Comparison of ENCODE assay signal across 27 mouse cellular contexts in genomic region chr10:18213373-18213772, GRCm38 (mm10). TPM values are rescaled to one million over a fixed set of nuclear protein-coding genes. Genes with fewer than 3 reads are reported as not detected.
DNase-seq lines count a peak whose midpoint lies in the region; ATAC-seq and TF ChIP-seq lines count a peak whose summit lies in the region.
"Had no signal": no experiment of that assay in that cellular context is flagged by ENCODE, and none has a peak within 500 bp of the region (broad histone marks: within the 10 kb centered on the region; RNA-seq: fewer than 3 reads in every experiment).

No protein-coding gene starts in this region.

- TF ChIP-seq CTCF in intestine, postnatal 0 days (IDR thresholded peaks at IDR 0.05; ENCODE audit: low read depth) = no peak
- no peak for TF ChIP-seq CTCF in E14TG2a.4 (conservative IDR thresholded peaks at IDR 0.05; ENCODE audit: low read length)
- TF ChIP-seq CTCF in embryonic fibroblast, embryonic 13.5 days (IDR thresholded peaks at IDR 0.05; ENCODE audit: borderline replicate concordance, insufficient read depth, low read length) = no peak

- no peak for TF ChIP-seq POLR2A in embryonic fibroblast, embryonic 13.5 days (IDR thresholded peaks at IDR 0.05; ENCODE audit: low read depth, low read length)

- H3K27me3 ChIP-seq in intestine, embryonic 14.5 days (replicated peaks; ENCODE audit: control insufficient read depth, insufficient read depth, low read length) = no peaks in the 10 kb centered on the region
- H3K27me3 ChIP-seq in intestine, postnatal 0 days (replicated peaks; ENCODE audit: control insufficient read depth, insufficient read depth, low read length) = no peaks in the 10 kb centered on the region
- H3K27me3 ChIP-seq in E14TG2a.4 (ENCODE audit: insufficient read depth, low read length) = no peaks in the 10 kb centered on the region
- H3K27me3 ChIP-seq: embryonic facial prominence, embryonic 12.5 days; heart, embryonic 15.5 days; hindbrain, embryonic 13.5 days had no signal

- no peak overlapping the region for H3K4me2 ChIP-seq in intestine, embryonic 14.5 days (ENCODE audit: low read length)
- H3K4me2 ChIP-seq in intestine, postnatal 0 days (replicated peaks; ENCODE audit: low read depth) = no peak overlapping the region
- H3K4me2 ChIP-seq: embryonic facial prominence, embryonic 12.5 days; heart, embryonic 11.5 days; heart, embryonic 15.5 days; hindbrain, embryonic 13.5 days had no signal

- no peak for ATAC-seq in intestine, embryonic 14.5 days (replicated peaks; ENCODE audit: low FRiP score, low TSS enrichment, low read depth)
- ATAC-seq in intestine, postnatal 0 days = no peak
- ATAC-seq: forebrain, embryonic 14.5 days; hindbrain, postnatal 0 days; intestine, embryonic 16.5 days had no signal

- no peaks in the 10 kb centered on the region for H3K36me3 ChIP-seq in intestine, embryonic 14.5 days (ENCODE audit: control insufficient read depth, insufficient read depth, low read length)
- H3K36me3 ChIP-seq in intestine, postnatal 0 days (ENCODE audit: control insufficient read depth, insufficient read depth) = peaks cover 6% of the 10 kb centered on the region; the same call in 1 of the 2 replicates
- H3K36me3 ChIP-seq in E14TG2a.4 (ENCODE audit: insufficient read depth, low read length) (peaks cover 7% of the 10 kb centered on the region; the same call in 1 of the 2 replicates), ES-E14 (ENCODE audit: control insufficient read depth, insufficient read depth, low read length, poor library complexity, severe bottlenecking) (no peaks in the 10 kb centered on the region)
- H3K36me3 ChIP-seq: embryonic facial prominence, embryonic 12.5 days; forebrain, embryonic 10.5 days; heart, embryonic 15.5 days had no signal

- peaks cover 4% of the 10 kb centered on the region; the same call in 1 of the 2 replicates for H3K4me1 ChIP-seq in intestine, embryonic 14.5 days (replicated peaks; ENCODE audit: control insufficient read depth, insufficient read depth, low read length)
- no peaks in the 10 kb centered on the region; the same call in 1 of the 2 replicates for H3K4me1 ChIP-seq in intestine, postnatal 0 days (replicated peaks; ENCODE audit: control insufficient read depth, insufficient read depth, low read length)
- H3K4me1 ChIP-seq in E14TG2a.4 (replicated peaks; ENCODE audit: low read depth, low read length) (peaks cover 21% of the 10 kb centered on the region), ES-E14 (ENCODE audit: control insufficient read depth in 2 of 2, insufficient read depth in 2 of 2, low read length in 2 of 2, poor library complexity in 1 of 2) (peaks cover 0 to 4% of the 10 kb centered on the region in 2 experiments; a peak in 1 of 4 replicates)
- H3K4me1 ChIP-seq in embryonic fibroblast, embryonic 13.5 days (ENCODE audit: control insufficient read depth, insufficient read depth, low read length) = no peaks in the 10 kb centered on the region
- H3K4me1 ChIP-seq: embryonic facial prominence, embryonic 12.5 days had no signal

- in situ Hi-C loops in ES-E14 (cut with MboI; ENCODE audit: low sequenced_read_pairs in 2 of 2, unreplicated experiment in 2 of 2) = no loop called here

- peak; percentile 16 for DNase-seq in intestine, embryonic 14.5 days (ENCODE audit: low spot score)
- peak; percentile 62 for DNase-seq in ES-E14 (ENCODE audit: low read depth, low spot score)
- DNase-seq in cerebellum, postnatal 10 days = no peak
- no peak for DNase-seq in frontal cortex, postnatal 25 days (ENCODE audit: low spot score in 2 of 2)
- DNase-seq: adrenal gland, adult 2 months; adrenal gland, postnatal 36 days; cerebellum, adult 2 months; cerebellum, postnatal 14 days; embryo, embryonic 11 days; gastrocnemius, postnatal 10 days; heart, adult 2 months; heart, postnatal 14 days had no signal

- no peak overlapping the region for H3K27ac ChIP-seq in intestine, embryonic 14.5 days (ENCODE audit: low read depth)
- H3K27ac ChIP-seq in intestine, postnatal 0 days (ENCODE audit: low read depth, low read length) = no peak overlapping the region
- no peak overlapping the region for H3K27ac ChIP-seq in ES-E14 (ENCODE audit: insufficient read depth, low read depth, low read length, poor library complexity, severe bottlenecking)
- H3K27ac ChIP-seq in embryonic fibroblast, embryonic 13.5 days (ENCODE audit: insufficient read depth, low read length) = peak overlapping the region; percentile 46; the same call in 1 of the 2 replicates
- H3K27ac ChIP-seq: embryonic facial prominence, embryonic 12.5 days; forebrain, embryonic 10.5 days; heart, adult 2 months; heart, embryonic 15.5 days; hindbrain, embryonic 13.5 days; hindbrain, postnatal 0 days had no signal

- no peaks in the 10 kb centered on the region for H3K9me3 ChIP-seq in intestine, embryonic 14.5 days (ENCODE audit: control insufficient read depth, low read length)
- no peaks in the 10 kb centered on the region for H3K9me3 ChIP-seq in intestine, postnatal 0 days (ENCODE audit: control insufficient read depth)
- no peaks in the 10 kb centered on the region for H3K9me3 ChIP-seq in E14TG2a.4 (ENCODE audit: low read length)
- H3K9me3 ChIP-seq in ES-E14 (ENCODE audit: control insufficient read depth, insufficient read depth, low read depth, low read length) = no peaks in the 10 kb centered on the region
- H3K9me3 ChIP-seq: embryonic facial prominence, embryonic 12.5 days; forebrain, embryonic 10.5 days; heart, embryonic 15.5 days; hindbrain, embryonic 13.5 days had no signal

- no peak overlapping the region for H3K9ac ChIP-seq in intestine, embryonic 14.5 days (ENCODE audit: low read length)
- H3K9ac ChIP-seq in intestine, postnatal 0 days (ENCODE audit: low read depth, low read length) = no peak overlapping the region
- H3K9ac ChIP-seq in ES-E14 (ENCODE audit: insufficient read depth, low read depth, low read length, poor library complexity, severe bottlenecking) = peak overlapping the region; percentile 60; the same call in 1 of the 2 replicates
- H3K9ac ChIP-seq: embryonic facial prominence, embryonic 12.5 days; heart, embryonic 15.5 days; hindbrain, embryonic 13.5 days had no signal

- no peak overlapping the region for H3K4me3 ChIP-seq in intestine, embryonic 14.5 days (ENCODE audit: low read depth, low read length)
- H3K4me3 ChIP-seq in intestine, postnatal 0 days (ENCODE audit: low read depth, low read length) = no peak overlapping the region
- H3K4me3 ChIP-seq in E14TG2a.4 (replicated peaks; ENCODE audit: low read length) = peak overlapping the region; percentile 48
- H3K4me3 ChIP-seq in ES-E14 (ENCODE audit: insufficient read depth in 1 of 2, low read depth in 1 of 2, low read length in 2 of 2, poor library complexity in 1 of 2, severe bottlenecking in 1 of 2) = peak overlapping the region; percentile 12 to 78
- H3K4me3 ChIP-seq in embryonic fibroblast, embryonic 13.5 days (ENCODE audit: insufficient read depth, low read length) = no peak overlapping the region
- H3K4me3 ChIP-seq: embryonic facial prominence, embryonic 12.5 days; erythroblast, embryonic 14.5 days; forebrain, embryonic 10.5 days; heart, adult 2 months; heart, embryonic 15.5 days; hindbrain, embryonic 13.5 days had no signal

- WGBS in intestine, embryonic 14.5 days = 77% methylated on average over 4 of the region's 4 CpGs
- WGBS in intestine, postnatal 0 days = 72% methylated on average over 4 of the region's 4 CpGs

TF ChIP-seq in ES-E14, 5 proteins besides CTCF, POLR2A, EP300 and RAD21:
- TF ChIP-seq CHD2 (IDR thresholded peaks at IDR 0.05; ENCODE audit: low read depth, low read length) (peak; percentile 83), HCFC1 (IDR thresholded peaks at IDR 0.05; ENCODE audit: borderline replicate concordance, insufficient read depth, low read length) (no peak)

RNA-seq across cellular contexts. Expression of gene Ect2l, which starts 2.7 kb away (rescaled TPM):
- polyA plus RNA-seq in intestine, embryonic 14.5 days (2014; fragmentation: Nextera tagmentation; extraction: Ambion mirVana) = 0.38 TPM in 1 of 2 replicates, not detected in the other
- 0.24 and 0.35 TPM in 2 replicates for polyA plus RNA-seq in intestine, postnatal 0 days (2015; fragmentation: Nextera tagmentation; extraction: Ambion mirVana)
- total RNA-seq in ES-E14 (2012; rRNA removed) = not detected in 2 replicates
- not detected in 2 replicates for polyA plus RNA-seq in embryonic fibroblast, embryonic 13.5 days (2011; ENCODE audit: insufficient read length, low read depth, missing spikeins)
- total RNA-seq: adrenal gland, adult 2 months; adrenal gland, postnatal 36 days; common myeloid progenitor, adult 5-6 weeks; heart, adult 2 months; hematopoietic stem cell, adult 5-6 weeks; hindbrain, postnatal 0 days; MEL had no signal
- polyA plus RNA-seq: adrenal gland, adult 2 months; erythroblast, embryonic 14.5 days had no signal

RNA-seq across cellular contexts. Expression of gene Ccdc28a, which starts 21.4 kb away (rescaled TPM):
- 20.0 and 23.2 TPM in 2 replicates for polyA plus RNA-seq in intestine, embryonic 14.5 days (2014; fragmentation: Nextera tagmentation; extraction: Ambion mirVana)
- polyA plus RNA-seq in intestine, postnatal 0 days (2015; fragmentation: Nextera tagmentation; extraction: Ambion mirVana) = 36.6 and 37.5 TPM in 2 replicates
- 6.6 and 8.8 TPM in 2 replicates for total RNA-seq in ES-E14 (2012; rRNA removed)
- polyA plus RNA-seq in embryonic fibroblast, embryonic 13.5 days (2011; ENCODE audit: insufficient read length, low read depth, missing spikeins) = 5.0 and 6.1 TPM in 2 replicates

Comparison
In these comparisons a context has a peak if more than half of its experiments do, and no peak if none do; other contexts are left out.
1. DNase-seq: peak in intestine, embryonic 14.5 days (single experiment) and ES-E14 (single experiment); none in cerebellum, postnatal 10 days (0 of 2) and frontal cortex, postnatal 25 days (0 of 2).
2. H3K4me3 ChIP-seq: peak in E14TG2a.4 (single experiment) and ES-E14 (2 of 2); none in intestine, embryonic 14.5 days (single experiment), intestine, postnatal 0 days (single experiment) and embryonic fibroblast, embryonic 13.5 days (single experiment).